Mouse (Mus musculus): ENCODE data around the gene Set. TPM values are rescaled to one million over a fixed set of nuclear protein-coding genes. Genes with fewer than 3 reads are reported as not detected.
"Not testable (repeated sequence)": the region's sequence is repeated elsewhere in the genome, so short reads cannot be mapped to it uniquely, and the experiment has no call there.

Gene Set
- polyA plus RNA-seq, 1 experiment from 2014 or later, result 351 TPM

DNA sequence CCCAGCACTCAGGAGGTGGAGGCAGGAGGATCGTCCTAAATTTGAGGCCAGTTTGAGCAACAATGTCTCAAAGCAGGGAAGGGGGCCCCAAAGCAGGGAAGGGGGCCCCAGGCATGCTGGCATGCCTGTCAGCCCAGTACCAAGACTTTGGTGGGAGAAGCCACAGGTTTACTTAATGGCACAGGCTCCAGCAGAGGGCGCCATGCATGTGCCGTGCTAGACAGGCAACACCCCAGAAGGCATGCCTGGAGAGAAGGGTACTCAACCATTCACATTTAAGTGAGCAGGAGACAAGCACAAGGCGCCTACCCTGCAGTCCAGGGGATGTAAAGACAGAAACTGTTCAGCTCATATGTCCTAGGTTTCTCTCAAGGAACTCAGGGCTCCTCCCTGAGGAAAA, 14.7 kb upstream of the Set start:
- H3K9ac ChIP-seq, result no peak overlapping the region
- no peak overlapping the region for H3K4me2 ChIP-seq (replicated peaks)
- WGBS, result 9% methylated on average over 4 of the region's 4 CpGs
- no peak for ATAC-seq (ENCODE audit: insufficient number of reproducible peaks, low FRiP score, low TSS enrichment, low read depth)
- H3K4me3 ChIP-seq (replicated peaks), result no peak overlapping the region
- peaks cover 18% of the 10 kb centered on the region for H3K36me3 ChIP-seq
- H3K4me1 ChIP-seq, result peaks cover 9% of the 10 kb centered on the region
- H3K27ac ChIP-seq (replicated peaks), result 0 out of 2 replicates have a peak overlapping the region, but pooled peaks have one; percentile 11
- no peaks in the 10 kb centered on the region for H3K27me3 ChIP-seq
- no peaks in the 10 kb centered on the region for H3K9me3 ChIP-seq (replicated peaks)

DNA sequence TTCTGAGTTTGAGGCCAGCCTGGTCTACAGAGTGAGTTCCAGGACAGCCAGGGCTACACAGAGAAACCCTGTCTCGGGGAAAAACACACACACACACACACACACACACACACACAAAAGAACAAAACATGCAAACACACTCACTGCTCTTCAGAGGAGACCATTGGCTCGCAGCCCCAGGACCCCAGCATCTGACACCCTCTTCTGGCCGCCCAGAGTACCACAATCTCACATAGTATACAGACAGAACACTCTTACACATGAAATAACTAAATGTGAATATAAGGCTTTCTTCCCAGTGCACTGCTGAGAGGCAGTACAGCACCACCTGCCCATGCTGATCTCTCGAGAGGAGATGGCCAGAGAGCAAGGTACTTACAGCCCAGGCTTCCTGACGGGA, 12.6 kb upstream of the Set start:
- Histone ChIP-seq H3K9ac (no peak overlapping the region), H3K4me2 (replicated peaks) (no peak overlapping the region), H3K4me1 (peaks cover 13% of the 10 kb centered on the region), H3K27ac (replicated peaks) (no peak overlapping the region), H3K27me3 (no peaks in the 10 kb centered on the region), H3K9me3 (replicated peaks) (no peaks in the 10 kb centered on the region), H3K36me3 (peaks cover 7% of the 10 kb centered on the region; the same call in 1 of the 2 replicates), H3K4me3 (replicated peaks) (no peak overlapping the region)
- 93% methylated on average over 5 of the region's 5 CpGs for WGBS
- no peak for ATAC-seq (ENCODE audit: insufficient number of reproducible peaks, low FRiP score, low TSS enrichment, low read depth)

- Histone ChIP-seq H3K27ac (replicated peaks) (no peak overlapping the region), H3K4me3 (replicated peaks) (no peak overlapping the region), H3K36me3 (peaks cover 7% of the 10 kb centered on the region; the same call in 1 of the 2 replicates), H3K27me3 (no peaks in the 10 kb centered on the region), H3K4me2 (replicated peaks) (no peak overlapping the region), H3K9me3 (replicated peaks) (no peaks in the 10 kb centered on the region), H3K4me1 (peaks cover 12% of the 10 kb centered on the region), H3K9ac (no peak overlapping the region)
- 95% methylated on average over 6 of the region's 6 CpGs for WGBS
- no peak for ATAC-seq (ENCODE audit: insufficient number of reproducible peaks, low FRiP score, low TSS enrichment, low read depth)
These were observed 10.1 kb upstream of the Set start for GRCm38 (mm10) chr2:30047127-30047526.

- Histone ChIP-seq H3K9me3 (replicated peaks) (no peaks in the 10 kb centered on the region), H3K4me2 (replicated peaks) (peak overlapping the region; percentile 58), H3K4me3 (replicated peaks) (peak overlapping the region; percentile 79), H3K27ac (replicated peaks) (peak overlapping the region; percentile 96), H3K4me1 (peaks cover 4% of the 10 kb centered on the region; the same call in 1 of the 2 replicates), H3K27me3 (no peaks in the 10 kb centered on the region), H3K9ac (peak overlapping the region; percentile 72), H3K36me3 (peaks cover 7% of the 10 kb centered on the region; the same call in 1 of the 2 replicates)
- 49% methylated on average over 11 of the region's 11 CpGs for WGBS
- no peak for ATAC-seq (ENCODE audit: insufficient number of reproducible peaks, low FRiP score, low TSS enrichment, low read depth)
These were observed 9.1 kb upstream of the Set start for GRCm38 (mm10) chr2:30048101-30048501.

- H3K4me3 ChIP-seq (replicated peaks), result peak within 1 kb of the TSS; percentile 79
- ATAC-seq (ENCODE audit: insufficient number of reproducible peaks, low FRiP score, low TSS enrichment, low read depth), result peak; percentile 93
- peaks cover 2% of the 10 kb centered on the region; the same call in 1 of the 2 replicates for H3K27me3 ChIP-seq
- H3K36me3 ChIP-seq, result peaks cover 7% of the 10 kb centered on the region; the same call in 1 of the 2 replicates
- 1% methylated on average over 54 of the region's 54 CpGs for WGBS
- H3K9me3 ChIP-seq (replicated peaks), result no peaks in the 10 kb centered on the region
- peak within 1 kb of the TSS; percentile 58 for H3K4me2 ChIP-seq (replicated peaks)
- H3K4me1 ChIP-seq, result peaks cover 4% of the 10 kb centered on the region; the same call in 1 of the 2 replicates
- peak within 1 kb of the TSS; percentile 72 for H3K9ac ChIP-seq
- peak within 1 kb of the TSS; percentile 96 for H3K27ac ChIP-seq (replicated peaks)
These were observed 8.3 kb upstream of the Set start, which contains the start of gene Wdr34 for GRCm38 (mm10) chr2:30048699-30049388. Gene Wdr34, minus strand, starts transcription at chr2:30048881.

- no peak overlapping the region for H3K4me3 ChIP-seq (replicated peaks)
- no peak for ATAC-seq (ENCODE audit: insufficient number of reproducible peaks, low FRiP score, low TSS enrichment, low read depth)
- peaks cover 4% of the 10 kb centered on the region; the same call in 1 of the 2 replicates for H3K27me3 ChIP-seq
- no peak overlapping the region for H3K27ac ChIP-seq (replicated peaks)
- no peak overlapping the region for H3K4me2 ChIP-seq (replicated peaks)
- peaks cover 4% of the 10 kb centered on the region; the same call in 1 of the 2 replicates for H3K4me1 ChIP-seq
- WGBS, result 87% methylated on average over 3 of the region's 3 CpGs
- H3K9me3 ChIP-seq (replicated peaks), result no peaks in the 10 kb centered on the region
- no peak overlapping the region for H3K9ac ChIP-seq
- H3K36me3 ChIP-seq, result peaks cover 7% of the 10 kb centered on the region; the same call in 1 of the 2 replicates
These were observed 7.3 kb upstream of the Set start for GRCm38 (mm10) chr2:30049831-30050230.

GRCm38 (mm10) chr2:30051992-30052761, 5.0 kb upstream of the Set start:
- Histone ChIP-seq H3K4me3 (replicated peaks) (no peak overlapping the region), H3K9me3 (replicated peaks) (no peaks in the 10 kb centered on the region), H3K36me3 (no peaks in the 10 kb centered on the region), H3K9ac (no peak overlapping the region), H3K27me3 (peaks cover 4% of the 10 kb centered on the region; the same call in 1 of the 2 replicates), H3K4me2 (replicated peaks) (no peak overlapping the region), H3K4me1 (peaks cover 4% of the 10 kb centered on the region; the same call in 1 of the 2 replicates), H3K27ac (replicated peaks) (no peak overlapping the region)
- WGBS, result 38% methylated on average over 6 of the region's 6 CpGs
- ATAC-seq (ENCODE audit: insufficient number of reproducible peaks, low FRiP score, low TSS enrichment, low read depth), result no peak

- H3K4me3 ChIP-seq (replicated peaks); H3K27ac ChIP-seq (replicated peaks); H3K27me3 ChIP-seq; H3K4me1 ChIP-seq; H3K9ac ChIP-seq; ATAC-seq (ENCODE audit: insufficient number of reproducible peaks, low FRiP score, low TSS enrichment, low read depth); H3K9me3 ChIP-seq (replicated peaks); H3K36me3 ChIP-seq; H3K4me2 ChIP-seq (replicated peaks): not testable (repeated sequence)
- 96% methylated on average over 3 of the region's 3 CpGs for WGBS
These were observed 1.9 kb upstream of the Set start for GRCm38 (mm10) chr2:30055310-30055709.

DNA sequence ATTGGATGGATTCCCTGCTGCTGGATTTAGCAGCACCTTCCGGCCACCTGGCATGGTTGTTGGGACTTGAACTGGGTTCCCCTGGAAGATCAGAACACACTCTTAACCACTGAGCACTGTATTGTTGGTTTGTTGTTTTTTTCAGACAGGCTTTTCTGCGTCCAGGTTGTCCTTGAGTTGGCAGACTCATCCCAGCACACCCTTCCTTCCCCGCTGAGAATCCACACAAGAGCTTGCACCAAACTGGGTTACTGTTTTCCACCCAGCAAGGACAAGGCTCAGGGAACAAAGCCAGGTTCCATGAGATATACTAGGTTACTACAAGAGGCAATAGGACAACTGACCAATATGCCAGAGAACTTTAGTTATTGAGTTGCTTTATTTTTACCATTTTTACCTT, 442 bp upstream of the Set start:
- H3K9me3 ChIP-seq (replicated peaks), result no peaks in the 10 kb centered on the region
- H3K27me3 ChIP-seq, result peaks cover 4% of the 10 kb centered on the region; the same call in 1 of the 2 replicates
- no peak overlapping the region for H3K27ac ChIP-seq (replicated peaks)
- ATAC-seq (ENCODE audit: insufficient number of reproducible peaks, low FRiP score, low TSS enrichment, low read depth), result no peak
- no peak overlapping the region for H3K9ac ChIP-seq
- H3K4me1 ChIP-seq, result peaks cover 6% of the 10 kb centered on the region; the same call in 1 of the 2 replicates
- 81% methylated on average over 3 of the region's 3 CpGs for WGBS
- no peak overlapping the region for H3K4me2 ChIP-seq (replicated peaks)
- H3K36me3 ChIP-seq, result no peaks in the 10 kb centered on the region
- no peak overlapping the region for H3K4me3 ChIP-seq (replicated peaks)

DNA sequence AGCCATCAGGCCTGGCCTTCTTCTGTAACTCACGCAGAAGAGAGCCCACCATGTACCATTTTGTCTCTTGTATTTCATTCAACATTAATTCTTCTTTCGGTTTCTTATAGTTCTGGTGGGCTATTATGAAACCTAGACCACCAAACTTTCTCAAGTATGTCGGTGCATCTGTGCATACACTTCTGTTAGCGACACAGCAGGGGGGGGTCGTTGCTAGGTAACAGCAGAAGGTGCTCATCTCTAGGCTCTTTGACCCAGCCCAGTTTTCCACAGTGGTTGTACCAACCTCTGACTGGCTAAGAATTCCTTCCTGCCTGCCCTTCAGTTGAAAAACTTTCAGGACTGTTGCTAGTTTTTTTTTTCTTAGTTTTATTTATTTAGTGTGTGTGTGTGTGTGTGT, 1.2 kb downstream of the Set start:
- peaks cover 4% of the 10 kb centered on the region; the same call in 1 of the 2 replicates for H3K27me3 ChIP-seq
- no peak overlapping the region for H3K4me3 ChIP-seq (replicated peaks)
- peaks cover 13% of the 10 kb centered on the region for H3K4me1 ChIP-seq
- 58% methylated on average over 5 of the region's 5 CpGs for WGBS
- H3K4me2 ChIP-seq (replicated peaks), result no peak overlapping the region
- ATAC-seq (ENCODE audit: insufficient number of reproducible peaks, low FRiP score, low TSS enrichment, low read depth), result no peak
- H3K9me3 ChIP-seq (replicated peaks), result no peaks in the 10 kb centered on the region
- H3K36me3 ChIP-seq, result no peaks in the 10 kb centered on the region
- H3K9ac ChIP-seq, result no peak overlapping the region
- H3K27ac ChIP-seq (replicated peaks), result no peak overlapping the region

Measured in embryonic facial prominence, embryonic 15.5 days (tissue).